Mouse (Mus musculus) MEL (cell line): ENCODE measurements around the gene Sccpdh. TPM values are rescaled to one million over a fixed set of nuclear protein-coding genes. Genes with fewer than 3 reads are reported as not detected.
A peak's percentile ranks its signal among the peaks of the same experiment; 100 is the strongest.

ENCODE experiments used
- DNase-seq: peaks from one replicate; pipeline ENCODE4 v3.0.0; 2011; ENCODE audit warnings: low read depth, low spot score
- H3K27ac ChIP-seq: 2 replicates; pipeline ENCODE4 v1.5.1; 2012; ENCODE audit warnings: low read depth, mild to moderate bottlenecking, control low read depth, low read length, moderate library complexity; ENCODE audit not compliant: control insufficient read depth
- H3K27me3 ChIP-seq, 2 experiments: fragments of 150-350 bp in 1 of 2; sonication (generic) in 1 of 2; 2 replicates each; pipeline ENCODE4 v1.6.1; 2012; ENCODE audit warnings: low read length in 2 of 2, mild to moderate bottlenecking in 2 of 2, improper control_type of control experiment in 1 of 2, moderate library complexity in 1 of 2; ENCODE audit not compliant: insufficient read depth in 2 of 2, control insufficient read depth in 1 of 2
- H3K36me3 ChIP-seq, 2 experiments: 2 replicates each; pipeline ENCODE4 v1.6.1; 2012 to 2014; ENCODE audit warnings: low read length in 2 of 2, improper control_type of control experiment in 1 of 2, inconsistent platforms in 1 of 2, mild to moderate bottlenecking in 1 of 2; ENCODE audit not compliant: insufficient read depth in 2 of 2, control insufficient read depth in 1 of 2
- H3K4me1 ChIP-seq, 2 experiments: fragments of 150-350 bp in 1 of 2; sonication (generic) in 1 of 2; 2 replicates each; pipeline ENCODE4 v1.6.1; 2012; ENCODE audit warnings: low read length in 2 of 2, improper control_type of control experiment in 1 of 2, mild to moderate bottlenecking in 1 of 2; ENCODE audit not compliant: insufficient read depth in 2 of 2, control insufficient read depth in 1 of 2
- H3K4me3 ChIP-seq, 2 experiments: fragments of 150-350 bp in 1 of 2; sonication (generic) in 1 of 2; 2 replicates each; pipeline ENCODE4 v1.5.1; 2012; ENCODE audit warnings: low read depth in 2 of 2, low read length in 2 of 2, mild to moderate bottlenecking in 2 of 2, moderate library complexity in 2 of 2, control low read depth in 1 of 2, improper control_type of control experiment in 1 of 2; ENCODE audit not compliant: control insufficient read depth in 1 of 2, insufficient read depth in 1 of 2
- H3K79me2 ChIP-seq: 2 replicates; pipeline ENCODE4 v1.6.1; 2012; ENCODE audit warnings: mild to moderate bottlenecking, low read length, moderate library complexity; ENCODE audit not compliant: control insufficient read depth, poor library complexity, insufficient read depth
- H3K9ac ChIP-seq: 2 replicates; pipeline ENCODE4 v1.6.1; 2012; ENCODE audit warnings: low read depth, mild to moderate bottlenecking, control low read depth, low read length, moderate library complexity; ENCODE audit not compliant: control insufficient read depth, poor library complexity, severe bottlenecking
- H3K9me3 ChIP-seq: fragments of 150-350 bp; sonication (generic); replicated peaks from 2 replicates; pipeline ENCODE4 v1.6.1; 2012; ENCODE audit warnings: mild to moderate bottlenecking, low read length, improper control_type of control experiment, moderate library complexity; ENCODE audit not compliant: insufficient read depth
- CHD1 ChIP-seq: IDR thresholded peaks from 2 replicates; pipeline ENCODE4 v1.6.1; 2012; ENCODE audit warnings: low read depth, mild to moderate bottlenecking, inconsistent platforms, low read length, improper control_type of control experiment
- CTCF ChIP-seq, 3 experiments: IDR thresholded peaks in 2 of 3; conservative IDR thresholded peaks in 1 of 3; 2 replicates each; pipeline ENCODE4 v1.5.1; 2011 to 2012; ENCODE audit warnings: low read length in 3 of 3, low read depth in 2 of 3, mild to moderate bottlenecking in 2 of 3, improper control_type of control experiment in 1 of 3, inconsistent platforms in 1 of 3, mixed read lengths in 1 of 3, moderate library complexity in 1 of 3; ENCODE audit not compliant: control insufficient read depth in 1 of 3, insufficient read depth in 1 of 3, poor library complexity in 1 of 3, severe bottlenecking in 1 of 3
- EP300 ChIP-seq, 2 experiments: IDR thresholded peaks; 2 replicates each; pipeline ENCODE4 v1.6.1; 2011; ENCODE audit warnings: improper control_type of control experiment in 2 of 2, low read length in 2 of 2, low read depth in 1 of 2, mild to moderate bottlenecking in 1 of 2
- GABPA ChIP-seq: IDR thresholded peaks from 2 replicates; pipeline ENCODE4 v1.6.1; 2012; ENCODE audit warnings: low read depth, mild to moderate bottlenecking, inconsistent platforms, low read length, improper control_type of control experiment, moderate library complexity
- HCFC1 ChIP-seq: IDR thresholded peaks from 2 replicates; pipeline ENCODE4 v1.6.1; 2012; ENCODE audit warnings: low read depth, mild to moderate bottlenecking, inconsistent platforms, low read length, improper control_type of control experiment, moderate library complexity
- KAT2A ChIP-seq: conservative IDR thresholded peaks from 2 replicates; pipeline ENCODE4 v1.6.1; 2012; ENCODE audit warnings: low read depth, low read length, improper control_type of control experiment, inconsistent platforms
- MAFK ChIP-seq: IDR thresholded peaks from 2 replicates; pipeline ENCODE4 v1.6.1; 2011; ENCODE audit warnings: low read depth, mild to moderate bottlenecking, low read length, improper control_type of control experiment, borderline replicate concordance
- MAX ChIP-seq: IDR thresholded peaks from 2 replicates; pipeline ENCODE4 v1.6.1; 2011; ENCODE audit warnings: low read length, improper control_type of control experiment
- MAZ ChIP-seq: IDR thresholded peaks from 2 replicates; pipeline ENCODE4 v1.6.1; 2012; ENCODE audit warnings: low read depth, mild to moderate bottlenecking, inconsistent platforms, low read length, improper control_type of control experiment
- MXI1 ChIP-seq: IDR thresholded peaks from 2 replicates; pipeline ENCODE4 v1.6.1; 2011; ENCODE audit warnings: mild to moderate bottlenecking, low read depth, low read length, improper control_type of control experiment
- MYC ChIP-seq: IDR thresholded peaks from 2 replicates; pipeline ENCODE4 v1.6.1; 2011; ENCODE audit warnings: low read depth, mild to moderate bottlenecking, low read length, improper control_type of control experiment, moderate library complexity
- POLR2AphosphoS5 ChIP-seq: IDR thresholded peaks from 2 replicates; pipeline ENCODE4 v1.6.1; 2012; ENCODE audit warnings: low read depth, borderline replicate concordance, mild to moderate bottlenecking, inconsistent platforms, low read length, moderate library complexity, mixed read lengths
- RAD21 ChIP-seq: IDR thresholded peaks from 2 replicates; pipeline ENCODE4 v1.6.1; 2011; ENCODE audit warnings: mild to moderate bottlenecking, low read depth, low read length, improper control_type of control experiment
- SIN3A ChIP-seq: IDR thresholded peaks from 2 replicates; pipeline ENCODE4 v1.6.1; 2012; ENCODE audit warnings: low read length, improper control_type of control experiment, inconsistent platforms
- SMC3 ChIP-seq: IDR thresholded peaks from 2 replicates; pipeline ENCODE4 v1.6.1; 2011; ENCODE audit warnings: low read depth, low read length, improper control_type of control experiment
- ZC3H11A ChIP-seq: IDR thresholded peaks from 2 replicates; pipeline ENCODE4 v1.6.1; 2012; ENCODE audit warnings: low read depth, mild to moderate bottlenecking, inconsistent platforms, low read length, improper control_type of control experiment
- ZMIZ1 ChIP-seq: IDR thresholded peaks from 2 replicates; pipeline ENCODE4 v1.6.1; 2012; ENCODE audit warnings: low read depth, mild to moderate bottlenecking, inconsistent platforms, low read length, improper control_type of control experiment, moderate library complexity
- ZNF384 ChIP-seq: IDR thresholded peaks from 2 replicates; pipeline ENCODE4 v1.6.1; 2012; ENCODE audit warnings: low read depth, mild to moderate bottlenecking, inconsistent platforms, low read length, improper control_type of control experiment
- polyA plus RNA-seq, 2 experiments: library from polyadenylated mRNA; stranded (reverse) in 1 of 2; unstranded in 1 of 2; fragments of >175 nt in 1 of 2; fragments of >200 nt in 1 of 2; gene quantifications; 2 replicates each; pipeline versions ENCODE4 v1.2.1 to v1.2.4; 2012; ENCODE audit warnings: low replicate concordance in 2 of 2, low read depth in 1 of 2; ENCODE audit not compliant: insufficient read length in 2 of 2, insufficient read depth in 1 of 2, missing spikeins in 1 of 2
- total RNA-seq: library from RNA; depleted of rRNA; stranded (reverse); fragments of 300-350 nt; gene quantifications from 2 replicates; pipeline ENCODE4 v1.2.3, GENCODE M21; 2012

Sccpdh gene
- total and polyA plus RNA-seq, 3 experiments = 18.5 to 18.7 TPM; not detected in 1

- peaks cover 0 to 3% of the 10 kb centered on the region in 2 experiments; a peak in 2 of 4 replicates for H3K36me3 ChIP-seq
These were observed 34.6 kb upstream of the Sccpdh start for GRCm38 (mm10) chr1:179633414-179633752.

GRCm38 (mm10) chr1:179634159-179634558 is 33.9 kb upstream of the Sccpdh start:
- no peak for DNase-seq
- no peaks in the 10 kb centered on the region for H3K79me2 ChIP-seq
- H3K36me3 ChIP-seq = no peaks in the 10 kb centered on the region
- TF ChIP-seq CTCF (IDR thresholded peaks at IDR 0.05 in 2 of 3, conservative IDR thresholded peaks at IDR 0.05 in 1 of 3; ENCODE audit: control insufficient read depth in 1 of 3, insufficient read depth in 1 of 3, low read depth in 2 of 3, low read length in 3 of 3, poor library complexity in 1 of 3, severe bottlenecking in 1 of 3) = peak in 2 of 3 experiments; percentile 11 to 12; a peak in 3 of 6 replicates
- TF ChIP-seq MAZ = no peak
- no peak for TF ChIP-seq HCFC1
- no peak for TF ChIP-seq EP300 (IDR thresholded peaks at IDR 0.05; ENCODE audit: low read depth in 1 of 2, low read length in 2 of 2)
- no peak for TF ChIP-seq MAX
- no peak overlapping the region for H3K9ac ChIP-seq
- H3K9me3 ChIP-seq = no peaks in the 10 kb centered on the region
- no peaks in the 10 kb centered on the region for H3K4me1 ChIP-seq
- H3K27ac ChIP-seq = no peak overlapping the region
- H3K27me3 ChIP-seq = no peaks in the 10 kb centered on the region
- no peak overlapping the region for H3K4me3 ChIP-seq

More at GRCm38 (mm10) chr1:179633414-179633752, 34.6 kb upstream of the Sccpdh start:
- no peaks in the 10 kb centered on the region for H3K27me3 ChIP-seq
- no peak overlapping the region for H3K9ac ChIP-seq
- DNase-seq = peak; percentile 77
- no peak overlapping the region for H3K4me3 ChIP-seq
- H3K79me2 ChIP-seq = no peaks in the 10 kb centered on the region
- H3K27ac ChIP-seq = no peak overlapping the region
- H3K9me3 ChIP-seq = no peaks in the 10 kb centered on the region
- TF ChIP-seq CHD1 (no peak), ZMIZ1 (no peak), SMC3 (peak; percentile 78), KAT2A (no peak), ZC3H11A (peak; percentile 66), RAD21 (peak; percentile 73), SIN3A (0 out of 2 replicates have a peak, but pooled peaks have one; percentile 20), CTCF (IDR thresholded peaks at IDR 0.05 in 2 of 3, conservative IDR thresholded peaks at IDR 0.05 in 1 of 3; ENCODE audit: control insufficient read depth in 1 of 3, insufficient read depth in 1 of 3, low read depth in 2 of 3, low read length in 3 of 3, poor library complexity in 1 of 3, severe bottlenecking in 1 of 3) (peak; percentile 68 to 78 (median 73))
- peaks cover 3 to 5% of the 10 kb centered on the region in 2 experiments; a peak in 3 of 4 replicates for H3K4me1 ChIP-seq

- no peaks in the 10 kb centered on the region for H3K9me3 ChIP-seq
- no peak for DNase-seq
- H3K79me2 ChIP-seq = no peaks in the 10 kb centered on the region
- H3K4me1 ChIP-seq = peaks cover 0 to 8% of the 10 kb centered on the region in 2 experiments; a peak in 2 of 4 replicates
- no peak overlapping the region for H3K9ac ChIP-seq
- H3K36me3 ChIP-seq = no peaks in the 10 kb centered on the region
- H3K27me3 ChIP-seq = no peaks in the 10 kb centered on the region
- no peak overlapping the region for H3K27ac ChIP-seq
- TF ChIP-seq GABPA (no peak), MYC (no peak), MXI1 (no peak), MAFK (no peak), POLR2AphosphoS5 (no peak), ZC3H11A (no peak), ZNF384 (no peak), HCFC1 (no peak)
- H3K4me3 ChIP-seq = no peak overlapping the region
These were observed 25.3 kb upstream of the Sccpdh start for GRCm38 (mm10) chr1:179642726-179643125.
